Mouse (Mus musculus): Measurements from ENCODE around the gene Gm20388. TPM values are rescaled to one million over a fixed set of nuclear protein-coding genes. Genes with fewer than 3 reads are reported as not detected.
A peak's percentile ranks its signal among the peaks of the same experiment; 100 is the strongest.

The Gm20388 gene
- total RNA-seq, 2 experiments from 2014 or later = 1.9 to 2.0 TPM

DNA sequence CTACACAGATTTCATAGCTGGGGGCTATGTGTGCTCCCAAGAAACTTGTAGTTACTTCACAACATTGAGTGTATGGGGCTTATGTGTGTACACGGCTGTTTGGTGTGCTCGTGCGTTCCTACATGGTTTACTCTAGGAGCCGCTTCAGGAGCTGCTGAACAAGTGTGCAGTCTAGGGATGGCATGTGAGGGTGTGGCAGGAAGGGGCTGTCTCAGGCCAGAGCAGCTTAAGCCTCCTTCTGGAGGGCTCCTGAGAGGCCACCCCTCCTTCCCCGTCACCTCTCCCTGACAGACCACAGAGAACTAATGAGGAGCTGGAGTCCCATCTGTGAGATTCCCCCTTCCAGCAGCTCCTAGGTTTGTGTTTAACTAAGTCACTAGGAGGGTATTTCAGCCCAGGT is 2077.3 kb downstream of the Gm20388 start:
- DNase-seq = no peak

DNA sequence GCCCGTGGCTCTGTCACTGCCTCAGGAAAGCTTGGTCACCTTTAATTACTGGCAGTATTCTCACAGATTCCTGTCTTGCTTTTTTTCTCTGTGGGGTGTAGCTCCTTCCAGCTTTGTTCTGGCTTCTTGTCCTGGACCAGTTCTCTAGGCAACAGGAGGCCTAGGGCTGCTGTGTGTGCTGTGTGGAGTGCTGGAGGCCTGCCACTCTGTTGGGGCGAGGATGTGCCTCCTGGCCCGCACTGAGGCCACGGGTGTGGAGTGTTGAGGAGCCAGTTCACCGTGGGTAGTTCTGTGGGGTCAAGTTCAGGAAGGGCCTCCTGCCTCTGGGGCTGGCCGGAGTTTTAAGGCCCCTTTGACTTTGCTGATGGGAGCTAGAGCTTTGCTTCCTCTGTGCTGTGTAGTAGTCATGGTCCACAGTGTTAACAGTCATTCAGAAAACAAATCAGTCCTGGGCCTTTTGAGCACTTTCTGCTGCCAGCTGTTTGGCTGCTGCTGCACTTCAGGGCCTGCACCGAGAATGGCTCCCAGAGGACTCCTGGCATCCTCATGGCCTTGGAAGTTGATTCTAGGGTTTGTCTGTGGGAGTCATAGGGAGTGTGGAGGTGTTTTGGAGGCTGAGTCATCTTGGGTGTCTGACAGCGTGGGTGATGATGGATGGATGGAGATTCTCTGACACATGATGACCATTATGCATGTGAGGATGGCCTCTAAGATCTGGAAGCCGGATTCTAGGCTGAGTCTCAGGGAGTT is 2080.0 kb downstream of the Gm20388 start:
- peak; percentile 43 for DNase-seq

DNA sequence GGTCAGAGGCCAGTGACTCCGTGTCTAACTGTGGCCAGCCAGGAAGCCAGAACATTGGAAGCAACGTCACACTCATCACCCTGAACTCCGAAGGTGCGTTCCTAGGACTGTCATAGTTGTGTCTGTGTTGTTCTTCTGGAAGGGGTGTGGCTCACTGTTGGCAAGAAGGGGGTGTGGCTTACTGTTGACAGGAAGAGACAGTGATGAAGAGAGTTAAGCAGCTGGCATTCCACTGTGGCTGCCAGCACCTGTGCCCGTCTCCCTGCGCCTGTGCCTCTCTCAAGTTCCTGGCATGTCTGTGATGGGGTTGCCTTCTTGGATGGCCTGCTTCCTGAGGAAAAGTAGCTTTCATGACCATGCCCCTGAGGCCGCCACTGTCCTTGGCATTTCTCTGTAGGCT is 2081.0 kb downstream of the Gm20388 start:
- no peak for DNase-seq

DNA sequence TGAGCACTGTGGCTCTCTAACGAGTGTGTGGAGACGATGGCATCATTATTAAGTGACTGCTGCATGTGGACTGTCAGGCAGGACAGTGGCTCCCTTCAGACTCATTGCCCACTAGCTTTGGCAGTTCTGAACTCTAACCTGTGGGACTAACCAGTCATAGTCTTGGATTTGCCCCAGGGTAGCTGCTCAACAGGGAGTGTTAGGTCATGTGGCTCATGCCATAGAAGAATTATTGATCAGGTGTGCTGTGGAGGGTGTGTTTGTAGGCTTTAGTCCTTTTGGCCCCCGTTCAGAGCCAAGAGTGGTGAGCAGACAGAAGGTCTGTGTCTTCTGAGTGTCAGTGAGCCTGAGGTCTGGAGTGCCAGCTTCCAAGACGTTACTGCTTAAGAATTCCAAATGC is 2082.3 kb downstream of the Gm20388 start:
- no peak for DNase-seq

DNA sequence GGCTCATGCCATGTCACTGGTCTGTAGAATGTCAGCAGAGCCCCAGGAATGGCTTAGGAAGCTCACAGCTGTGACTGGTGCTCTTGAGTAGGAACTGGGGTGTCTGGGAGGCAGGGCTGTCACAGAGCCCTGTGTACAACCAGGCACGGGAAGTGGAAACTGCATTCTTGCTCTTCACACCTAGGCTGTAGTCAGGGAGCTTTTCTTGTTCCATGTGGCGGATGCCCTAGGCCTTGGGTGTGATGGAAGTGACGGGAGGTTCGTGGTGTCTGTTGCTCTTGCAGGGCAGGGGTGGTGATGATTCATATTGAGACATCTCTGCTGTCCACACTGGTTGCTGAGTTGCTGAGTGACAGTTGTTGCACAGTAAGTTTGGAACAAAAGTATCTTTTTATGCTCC is 2084.5 kb downstream of the Gm20388 start:
- no peak for DNase-seq

DNA sequence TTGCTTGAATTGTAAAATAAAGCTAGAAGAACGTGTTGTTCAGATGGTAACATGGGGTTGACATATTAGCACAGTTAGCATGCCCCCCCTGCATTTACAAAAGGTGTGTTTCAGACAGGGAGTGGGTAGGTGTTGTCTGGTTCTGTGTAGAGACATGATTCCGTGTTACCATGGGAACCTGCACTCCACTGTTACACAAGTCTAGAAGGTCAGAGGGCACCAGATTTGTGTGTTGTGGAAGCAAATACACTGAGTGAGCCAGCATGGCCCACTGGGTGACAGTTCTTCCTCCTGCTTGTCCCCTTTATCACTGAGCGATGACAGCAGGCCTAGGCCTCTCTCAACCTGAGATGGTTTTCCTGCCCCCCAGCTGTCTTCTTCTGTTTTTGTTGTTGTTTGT is 2085.3 kb downstream of the Gm20388 start:
- no peak for DNase-seq

DNA sequence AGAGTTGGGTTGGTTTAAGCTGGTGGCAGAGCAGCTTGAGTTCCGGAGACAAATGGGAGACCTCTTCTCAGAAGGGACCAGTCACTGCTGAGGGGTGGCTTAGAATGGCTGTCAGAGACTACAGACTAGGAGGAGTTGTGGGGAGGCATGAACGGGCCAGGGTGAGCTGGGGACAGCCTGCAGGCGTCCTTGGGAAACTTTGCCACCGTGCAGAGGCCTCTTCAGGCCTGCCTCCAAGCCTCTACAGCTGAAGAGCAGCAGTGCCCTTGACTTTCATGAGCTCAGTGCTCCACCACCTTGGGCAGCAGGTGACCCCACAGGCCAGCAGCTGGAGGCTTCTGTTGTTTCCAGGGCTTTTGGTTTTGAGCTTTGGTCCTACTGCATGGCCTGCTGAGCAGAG is 2088.0 kb downstream of the Gm20388 start:
- DNase-seq = no peak

DNA sequence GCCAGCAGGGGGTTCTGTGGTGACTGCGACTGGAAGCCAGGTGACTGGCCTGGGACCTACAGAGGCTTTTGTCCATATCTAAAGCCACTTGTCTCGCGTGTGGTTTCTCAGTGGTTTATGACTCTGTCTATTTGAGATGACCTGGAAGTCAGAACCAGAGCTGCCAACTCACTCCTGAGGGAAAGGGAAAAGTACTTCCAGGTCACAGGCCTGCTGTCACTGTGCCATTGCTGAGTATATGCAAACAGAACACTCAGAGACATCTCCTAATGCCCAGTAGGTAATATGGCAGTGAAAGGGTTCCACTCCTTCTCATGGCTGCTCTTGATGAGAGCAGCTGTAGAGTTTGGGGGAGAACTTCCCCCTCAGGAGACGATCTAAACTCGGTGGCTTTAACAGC is 2088.6 kb downstream of the Gm20388 start:
- DNase-seq = peak; percentile 57

DNA sequence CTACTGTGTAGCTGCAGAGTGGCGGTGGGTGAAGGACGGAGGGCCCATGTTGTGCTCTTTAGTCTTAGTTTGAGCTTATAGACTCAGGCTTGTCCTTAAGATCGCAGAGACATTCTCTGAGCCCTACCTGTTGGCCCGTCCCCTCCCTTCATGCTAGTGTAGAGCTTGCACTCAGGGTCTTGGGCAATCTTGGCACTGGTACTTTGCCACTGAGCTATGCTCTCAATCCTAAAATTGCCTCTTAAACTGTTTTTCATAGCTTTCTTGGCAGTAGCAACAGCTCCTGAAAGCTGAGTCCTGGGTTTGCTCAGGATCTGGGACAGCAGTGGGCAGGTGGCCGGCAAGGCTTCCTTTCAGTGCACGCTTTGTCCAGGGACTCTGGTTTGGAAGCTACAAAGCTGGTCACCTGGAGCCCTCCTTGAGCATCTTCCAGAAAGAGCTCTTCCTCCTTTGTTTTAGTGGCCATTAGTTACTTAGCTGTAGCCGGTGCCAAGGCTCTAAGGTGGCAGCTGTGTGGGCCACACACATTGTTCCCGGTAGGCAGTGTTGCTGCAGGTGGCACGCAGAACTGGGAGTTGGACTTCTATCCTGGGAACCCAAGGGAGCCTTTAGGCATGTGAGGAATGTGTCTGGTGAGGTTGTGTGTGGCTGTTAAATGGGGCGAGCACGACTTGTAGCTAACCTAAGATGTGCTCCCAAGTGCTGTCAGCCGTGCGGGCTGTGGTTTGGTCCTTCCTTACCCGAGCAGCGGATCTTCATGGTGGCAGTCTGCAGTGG is 2090.9 kb downstream of the Gm20388 start:
- DNase-seq = no peak

DNA sequence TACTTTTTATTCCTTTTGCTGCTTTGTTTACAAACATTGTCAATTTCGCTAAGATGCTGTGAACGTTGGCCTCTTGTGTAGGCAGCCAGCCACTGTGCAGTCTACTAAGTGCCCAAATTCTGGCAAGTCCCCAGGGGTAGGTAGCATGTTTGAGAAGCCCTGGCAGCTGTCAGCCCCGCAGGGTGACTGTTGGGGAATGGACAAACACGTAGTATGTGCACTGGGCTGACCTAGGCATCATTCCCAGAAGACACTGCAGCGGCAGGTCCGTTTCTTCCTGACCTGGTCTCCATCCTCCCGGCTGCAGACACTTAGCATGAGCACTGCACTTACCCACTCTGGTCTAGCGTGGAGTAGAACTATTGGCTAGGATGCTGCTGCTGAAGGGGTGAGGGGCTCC is 2093.0 kb downstream of the Gm20388 start:
- DNase-seq = peak; percentile 35

DNA sequence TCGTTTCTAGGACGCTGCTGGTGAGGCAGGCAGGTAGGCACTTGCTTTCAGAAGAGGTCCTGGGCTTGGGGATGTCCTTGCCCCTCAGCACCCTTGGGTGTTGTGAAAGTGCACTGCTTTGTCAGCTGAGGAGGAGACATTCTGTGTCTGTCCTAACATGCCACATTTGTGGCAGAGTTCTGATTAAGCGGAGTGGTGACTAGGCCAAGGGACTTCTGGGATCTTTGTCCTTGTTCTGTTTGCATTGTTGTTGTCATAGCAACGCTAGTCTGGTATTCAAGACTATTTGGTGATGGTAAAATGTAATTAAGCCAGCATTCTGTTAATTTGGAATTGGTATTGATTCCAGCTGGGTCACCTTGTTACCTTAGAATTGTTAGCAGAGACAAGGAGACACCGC is 2093.5 kb downstream of the Gm20388 start:
- DNase-seq = no peak

DNA sequence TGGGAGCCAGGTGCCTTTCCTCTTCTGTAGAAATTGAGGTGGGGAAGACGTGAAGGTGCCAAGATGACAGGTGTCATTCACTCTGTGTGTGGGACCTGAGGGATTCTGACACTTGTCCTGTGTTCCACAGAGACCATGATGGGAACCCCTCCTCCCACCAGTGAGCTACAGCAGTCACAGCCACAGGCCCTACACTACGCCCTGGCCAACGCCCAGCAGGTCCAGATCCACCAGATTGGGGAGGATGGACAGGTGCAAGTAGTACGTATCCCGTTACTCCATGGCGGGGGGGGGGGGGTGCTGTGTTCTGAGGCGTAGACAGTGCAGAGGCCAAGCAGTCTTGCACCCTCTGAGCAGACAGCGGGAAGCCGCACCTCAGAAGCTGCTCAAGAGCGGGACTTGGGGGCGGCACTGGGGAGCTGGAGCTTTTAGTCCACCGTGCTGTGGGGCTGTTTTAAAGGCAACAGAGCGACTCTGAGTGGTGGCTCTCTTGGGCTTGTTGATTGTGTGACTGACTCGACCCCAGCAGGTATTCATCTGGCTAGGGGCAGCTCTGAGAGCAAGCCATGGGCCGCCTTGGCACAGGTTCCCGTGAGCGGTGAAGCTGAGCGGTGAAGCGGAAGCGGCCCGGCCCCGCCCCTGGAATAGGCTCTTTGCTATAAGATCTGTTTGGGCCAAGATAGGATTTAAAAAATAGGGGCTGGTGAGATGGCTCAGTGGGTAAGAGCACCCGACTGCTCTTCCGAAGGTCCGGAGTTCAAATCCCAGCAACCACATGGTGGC is 2095.0 kb downstream of the Gm20388 start:
- DNase-seq = no peak

DNA sequence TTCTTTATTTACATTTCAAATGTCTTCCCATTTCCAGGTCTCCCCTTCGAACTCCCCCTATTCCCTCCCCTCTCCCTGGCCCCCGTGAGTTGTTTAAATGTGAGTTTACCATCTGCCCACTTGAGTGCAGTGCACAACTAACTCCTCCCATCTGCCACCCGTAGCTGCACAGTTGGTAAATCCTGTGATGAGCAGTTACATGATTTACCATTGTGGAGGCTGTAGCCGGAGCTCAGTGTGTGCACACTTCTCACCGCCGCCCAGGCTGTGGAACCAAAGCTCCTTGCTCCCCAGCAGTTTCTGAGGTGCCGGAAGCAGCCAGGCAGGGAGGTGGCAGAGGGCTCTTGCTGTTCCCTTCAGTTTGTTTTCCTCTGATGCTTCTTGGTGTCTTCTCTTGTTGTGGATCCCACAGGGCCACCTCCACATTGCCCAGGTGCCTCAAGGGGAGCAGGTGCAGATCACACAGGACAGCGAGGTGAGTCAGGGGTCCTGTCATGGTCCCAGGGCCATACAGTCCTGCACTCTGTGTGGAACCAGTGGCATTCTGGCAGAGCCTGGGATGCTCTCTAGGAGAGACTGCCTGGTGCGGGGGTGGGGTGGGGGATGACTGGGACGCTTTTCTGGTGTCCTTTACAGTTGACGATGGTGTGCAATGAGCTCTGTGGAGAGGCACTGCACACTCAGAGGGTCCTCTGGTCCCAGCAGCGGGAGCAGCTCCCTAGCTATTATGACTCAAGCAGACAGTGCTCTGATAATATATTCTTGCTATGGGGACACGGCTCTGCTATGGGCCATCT is 2096.2 kb downstream of the Gm20388 start:
- no peak for DNase-seq

DNA sequence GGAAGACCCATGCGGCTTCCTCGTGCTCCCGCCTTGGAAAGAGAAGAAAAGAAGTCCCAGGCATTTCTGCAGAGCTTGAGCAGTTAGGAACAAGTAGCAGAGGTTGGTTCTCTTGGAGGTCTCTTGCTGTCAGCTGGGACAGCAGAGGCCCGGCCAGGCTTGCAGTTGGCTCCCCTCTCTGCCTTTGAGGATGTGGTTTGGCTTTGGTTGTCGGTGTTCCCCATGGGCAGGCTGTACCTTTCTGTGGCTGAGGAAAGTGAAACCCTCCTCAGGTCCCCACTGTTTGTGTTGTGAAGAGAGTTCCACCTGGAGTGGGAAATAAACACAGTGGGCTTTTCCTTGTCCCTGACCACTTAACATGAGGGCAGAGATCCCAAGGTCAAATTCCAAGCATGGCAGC is 2097.8 kb downstream of the Gm20388 start:
- DNase-seq = no peak

DNA sequence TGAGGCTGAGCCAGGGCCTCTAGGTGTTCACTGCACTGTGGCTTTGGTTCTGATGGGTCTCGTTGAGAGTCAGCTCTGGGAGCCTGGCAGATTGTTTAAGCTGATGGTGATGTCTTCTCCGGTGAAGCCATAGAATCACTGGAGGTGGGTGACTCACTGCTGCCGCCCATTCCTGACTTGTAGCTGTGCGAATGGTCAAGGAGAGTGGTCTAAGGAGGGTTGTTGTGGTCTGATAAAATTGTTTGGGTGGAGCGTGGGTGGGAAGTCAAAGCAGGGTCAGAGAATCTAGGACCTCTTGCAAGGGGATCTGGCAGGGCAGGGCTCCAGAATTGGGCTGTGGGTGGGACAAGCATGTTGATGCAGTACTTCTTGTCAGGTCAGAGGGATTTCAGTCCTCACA is 2100.0 kb downstream of the Gm20388 start:
- DNase-seq = no peak

DNA sequence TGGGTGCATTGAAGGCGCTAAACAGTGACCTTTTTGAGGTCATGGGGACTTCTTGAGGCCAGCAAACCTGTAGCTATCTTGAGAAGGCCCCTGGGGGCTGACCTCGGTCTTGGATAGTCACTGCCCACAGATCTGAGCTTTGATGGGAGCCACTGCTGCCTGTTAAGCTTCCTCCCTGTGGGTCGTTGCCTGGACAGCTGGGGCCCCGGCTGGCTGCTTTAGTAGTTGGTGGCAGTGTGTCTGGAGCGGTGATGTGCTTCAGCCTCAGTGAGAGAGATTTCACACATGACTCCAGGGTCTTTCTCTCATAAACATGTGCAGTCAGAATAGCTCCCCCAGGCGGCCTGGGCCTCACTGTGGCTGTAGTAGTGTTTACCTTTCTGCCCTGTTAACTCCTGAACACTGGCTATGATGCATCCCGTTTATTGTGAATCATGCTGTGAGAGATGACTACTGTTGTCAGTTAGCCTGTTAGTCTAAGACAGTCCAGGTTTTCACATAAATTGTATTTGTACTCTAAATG is 2100.5 kb downstream of the Gm20388 start:
- no peak for DNase-seq

DNA sequence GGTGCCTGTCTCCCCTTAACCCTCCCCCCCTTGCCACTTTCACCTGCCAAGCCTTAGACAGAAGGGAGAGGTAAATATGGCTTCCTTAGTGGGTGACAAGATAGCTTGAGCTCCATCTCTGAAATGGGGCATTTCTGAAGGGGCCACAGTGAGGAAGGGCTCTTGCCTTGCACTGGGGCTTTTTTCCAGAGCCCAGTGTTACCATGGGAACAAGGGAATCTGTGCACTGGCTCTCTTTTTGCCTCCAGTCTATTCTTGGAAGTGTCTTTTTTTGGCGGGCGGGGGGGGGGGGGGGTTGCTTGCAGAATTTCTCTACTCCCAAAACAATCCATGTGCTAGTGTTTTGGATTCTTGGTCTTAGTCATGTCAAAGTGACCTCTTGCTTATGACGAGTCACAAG is 2104.0 kb downstream of the Gm20388 start:
- no peak for DNase-seq

DNA sequence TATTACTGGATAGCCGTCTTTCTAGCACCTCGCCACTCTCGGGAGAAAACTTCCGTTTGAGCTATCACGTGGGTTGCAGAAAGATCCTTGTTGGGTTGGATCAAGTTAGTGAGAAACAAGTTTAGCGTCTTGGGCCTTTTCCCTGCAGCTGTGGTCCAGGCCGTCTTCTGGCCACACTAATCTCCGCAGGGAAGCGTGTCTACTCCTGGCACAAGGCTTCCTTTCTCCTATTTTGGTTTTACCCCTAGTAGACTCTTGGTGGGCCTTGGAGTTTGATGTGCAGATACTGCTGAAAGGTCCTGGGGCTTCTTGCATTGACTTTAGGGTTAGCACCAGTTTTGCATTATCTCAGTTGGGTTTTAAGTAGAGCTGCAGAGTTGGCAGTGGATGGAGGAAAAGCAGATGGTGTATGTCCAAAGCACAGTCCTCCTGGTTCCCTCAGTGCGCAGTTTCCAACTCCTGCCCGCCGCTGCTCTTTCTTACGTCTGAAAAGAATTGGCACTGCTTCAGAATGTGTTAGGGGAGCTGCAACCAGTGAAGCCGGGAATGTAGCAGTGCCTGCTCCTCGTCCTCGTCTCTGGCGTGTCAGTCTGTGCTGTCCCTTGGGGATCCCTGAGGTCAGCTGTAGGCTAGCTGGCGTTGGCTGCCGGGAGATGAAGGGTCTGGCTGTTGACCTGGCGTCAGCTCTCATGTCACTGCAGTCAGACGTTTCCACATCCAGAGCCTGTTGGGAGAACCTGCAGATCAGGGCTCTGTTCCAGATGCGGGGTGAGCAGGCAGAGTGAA is 2107.6 kb downstream of the Gm20388 start:
- DNase-seq = peak; percentile 53

DNA sequence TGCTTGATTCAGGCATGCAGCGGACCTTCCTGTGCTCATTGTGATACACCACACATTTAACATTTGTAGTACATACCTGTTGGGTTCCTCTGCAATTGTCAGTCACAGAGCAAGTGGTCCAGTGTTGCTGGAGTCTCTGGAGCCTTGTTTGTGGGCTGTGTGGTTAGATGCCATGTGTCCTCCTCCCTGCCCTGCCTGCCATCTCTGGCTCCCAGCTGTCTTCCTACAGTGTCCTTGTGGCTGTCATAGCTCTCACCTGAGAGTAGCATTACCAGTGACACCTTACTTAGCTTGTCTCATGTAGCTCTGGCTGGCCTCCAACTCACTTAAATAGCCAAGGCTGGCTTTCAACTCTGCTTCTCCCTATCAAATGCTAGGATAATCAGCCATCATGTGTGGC is 2108.5 kb downstream of the Gm20388 start:
- DNase-seq = no peak

DNA sequence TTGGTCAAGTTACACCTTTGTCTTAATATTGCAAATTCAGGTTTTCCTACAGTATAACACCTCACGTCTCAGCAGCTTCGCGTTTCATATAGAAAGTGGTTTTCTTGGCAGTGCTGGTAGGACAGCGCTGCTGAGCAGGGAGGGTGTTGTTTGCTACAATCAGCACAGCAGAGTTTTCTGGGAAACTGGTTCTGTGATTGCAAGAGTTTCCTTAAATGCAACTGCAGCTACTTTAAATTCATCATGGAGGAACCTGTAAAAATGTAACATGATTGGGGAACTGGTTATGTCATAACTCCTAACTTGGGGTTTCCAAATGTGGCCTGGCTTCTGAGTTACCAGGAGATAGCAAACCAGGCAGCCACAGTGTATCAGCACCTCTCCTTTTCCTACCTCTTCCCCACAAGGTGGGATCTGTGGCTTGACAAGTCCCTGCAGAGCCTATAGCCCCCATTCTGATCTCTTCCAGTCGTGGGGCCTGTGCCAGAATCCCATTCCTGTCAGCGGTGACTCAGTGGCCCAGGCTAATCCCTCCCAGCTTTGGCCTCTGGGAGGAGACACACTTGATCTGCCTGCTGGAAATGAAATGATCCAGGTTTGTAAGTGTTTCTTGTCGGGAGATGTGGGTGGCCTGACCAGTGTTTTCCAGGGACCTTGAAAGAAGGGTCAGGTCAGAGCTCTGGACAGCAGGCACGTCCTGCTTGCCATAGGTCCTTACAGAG is 2109.6 kb downstream of the Gm20388 start:
- no peak for DNase-seq
